Mouse (Mus musculus): Measurements from ENCODE around the gene Cd247.

DNA sequence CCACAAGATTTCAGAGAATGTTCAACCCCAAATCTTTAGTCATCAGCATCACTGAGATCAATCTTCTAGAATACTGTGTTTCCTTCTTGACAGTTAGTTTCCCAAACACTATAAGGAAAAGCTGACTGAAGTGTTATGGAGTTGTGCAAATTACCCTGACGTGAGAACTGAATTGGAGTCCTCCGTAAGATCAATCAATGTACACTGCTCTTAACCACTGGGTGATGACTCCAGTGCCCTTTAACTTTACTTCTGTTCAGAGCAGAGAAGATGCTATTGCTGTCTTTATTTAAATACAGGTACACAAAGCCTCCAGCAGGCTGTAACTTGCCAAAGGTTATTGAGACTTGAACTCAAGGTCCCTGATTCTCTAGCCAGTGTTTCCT, 125.9 kb downstream of the Cd247 start:
- TF ChIP-seq GATA1 (IDR thresholded peaks at IDR 0.05; ENCODE audit: low read length) (no peak), TAL1 (IDR thresholded peaks at IDR 0.05; ENCODE audit: low read length) (no peak)
